Mouse (Mus musculus) MEL (cell line): Measurements from ENCODE around the gene Tbxas1. TPM values are rescaled to one million over a fixed set of nuclear protein-coding genes. Genes with fewer than 3 reads are reported as not detected.

Source experiments
- DNase-seq: peaks from one replicate; pipeline ENCODE4 v3.0.0; 2011; ENCODE audit warnings: low read depth, low spot score
- H3K27ac ChIP-seq: 2 replicates; pipeline ENCODE4 v1.5.1; 2012; ENCODE audit warnings: low read depth, mild to moderate bottlenecking, control low read depth, low read length, moderate library complexity; ENCODE audit not compliant: control insufficient read depth
- H3K27me3 ChIP-seq, 2 experiments: fragments of 150-350 bp in 1 of 2; sonication (generic) in 1 of 2; 2 replicates each; pipeline ENCODE4 v1.6.1; 2012; ENCODE audit warnings: low read length in 2 of 2, mild to moderate bottlenecking in 2 of 2, improper control_type of control experiment in 1 of 2, moderate library complexity in 1 of 2; ENCODE audit not compliant: insufficient read depth in 2 of 2, control insufficient read depth in 1 of 2
- H3K36me3 ChIP-seq, 2 experiments: 2 replicates each; pipeline ENCODE4 v1.6.1; 2012 to 2014; ENCODE audit warnings: low read length in 2 of 2, improper control_type of control experiment in 1 of 2, inconsistent platforms in 1 of 2, mild to moderate bottlenecking in 1 of 2; ENCODE audit not compliant: insufficient read depth in 2 of 2, control insufficient read depth in 1 of 2
- H3K4me1 ChIP-seq, 2 experiments: fragments of 150-350 bp in 1 of 2; sonication (generic) in 1 of 2; 2 replicates each; pipeline ENCODE4 v1.6.1; 2012; ENCODE audit warnings: low read length in 2 of 2, improper control_type of control experiment in 1 of 2, mild to moderate bottlenecking in 1 of 2; ENCODE audit not compliant: insufficient read depth in 2 of 2, control insufficient read depth in 1 of 2
- H3K4me3 ChIP-seq, 2 experiments: fragments of 150-350 bp in 1 of 2; sonication (generic) in 1 of 2; 2 replicates each; pipeline ENCODE4 v1.5.1; 2012; ENCODE audit warnings: low read depth in 2 of 2, low read length in 2 of 2, mild to moderate bottlenecking in 2 of 2, moderate library complexity in 2 of 2, control low read depth in 1 of 2, improper control_type of control experiment in 1 of 2; ENCODE audit not compliant: control insufficient read depth in 1 of 2, insufficient read depth in 1 of 2
- H3K79me2 ChIP-seq: 2 replicates; pipeline ENCODE4 v1.6.1; 2012; ENCODE audit warnings: mild to moderate bottlenecking, low read length, moderate library complexity; ENCODE audit not compliant: control insufficient read depth, poor library complexity, insufficient read depth
- H3K9ac ChIP-seq: 2 replicates; pipeline ENCODE4 v1.6.1; 2012; ENCODE audit warnings: low read depth, mild to moderate bottlenecking, control low read depth, low read length, moderate library complexity; ENCODE audit not compliant: control insufficient read depth, poor library complexity, severe bottlenecking
- H3K9me3 ChIP-seq: fragments of 150-350 bp; sonication (generic); replicated peaks from 2 replicates; pipeline ENCODE4 v1.6.1; 2012; ENCODE audit warnings: mild to moderate bottlenecking, low read length, improper control_type of control experiment, moderate library complexity; ENCODE audit not compliant: insufficient read depth
- BHLHE40 ChIP-seq: IDR thresholded peaks from 2 replicates; pipeline ENCODE4 v1.6.1; 2012; ENCODE audit warnings: low read depth, mild to moderate bottlenecking, inconsistent platforms, low read length, improper control_type of control experiment, borderline replicate concordance
- CHD1 ChIP-seq: IDR thresholded peaks from 2 replicates; pipeline ENCODE4 v1.6.1; 2012; ENCODE audit warnings: low read depth, mild to moderate bottlenecking, inconsistent platforms, low read length, improper control_type of control experiment
- CTCF ChIP-seq, 3 experiments: IDR thresholded peaks in 2 of 3; conservative IDR thresholded peaks in 1 of 3; 2 replicates each; pipeline ENCODE4 v1.5.1; 2011 to 2012; ENCODE audit warnings: low read length in 3 of 3, low read depth in 2 of 3, mild to moderate bottlenecking in 2 of 3, improper control_type of control experiment in 1 of 3, inconsistent platforms in 1 of 3, mixed read lengths in 1 of 3, moderate library complexity in 1 of 3; ENCODE audit not compliant: control insufficient read depth in 1 of 3, insufficient read depth in 1 of 3, poor library complexity in 1 of 3, severe bottlenecking in 1 of 3
- EP300 ChIP-seq, 2 experiments: IDR thresholded peaks; 2 replicates each; pipeline ENCODE4 v1.6.1; 2011; ENCODE audit warnings: improper control_type of control experiment in 2 of 2, low read length in 2 of 2, low read depth in 1 of 2, mild to moderate bottlenecking in 1 of 2
- ETS1 ChIP-seq: IDR thresholded peaks from 2 replicates; pipeline ENCODE4 v1.6.1; 2012; ENCODE audit warnings: low read depth, mild to moderate bottlenecking, inconsistent platforms, low read length, improper control_type of control experiment, moderate library complexity
- GABPA ChIP-seq: IDR thresholded peaks from 2 replicates; pipeline ENCODE4 v1.6.1; 2012; ENCODE audit warnings: low read depth, mild to moderate bottlenecking, inconsistent platforms, low read length, improper control_type of control experiment, moderate library complexity
- JUND ChIP-seq: IDR thresholded peaks from 2 replicates; pipeline ENCODE4 v1.6.1; 2011; ENCODE audit warnings: low read depth, mild to moderate bottlenecking, improper control_type of control experiment, low read length
- MAX ChIP-seq: IDR thresholded peaks from 2 replicates; pipeline ENCODE4 v1.6.1; 2011; ENCODE audit warnings: low read length, improper control_type of control experiment
- NRF1 ChIP-seq: IDR thresholded peaks from 2 replicates; pipeline ENCODE4 v1.6.1; 2014; ENCODE audit warnings: low read depth, mild to moderate bottlenecking, inconsistent platforms, low read length, improper control_type of control experiment, moderate library complexity; ENCODE audit not compliant: poor library complexity, insufficient read depth, severe bottlenecking
- POLR2AphosphoS2 ChIP-seq: IDR thresholded peaks from 2 replicates; pipeline ENCODE4 v1.6.1; 2011; ENCODE audit warnings: low read length, improper control_type of control experiment
- POLR2AphosphoS5 ChIP-seq: IDR thresholded peaks from 2 replicates; pipeline ENCODE4 v1.6.1; 2012; ENCODE audit warnings: low read depth, borderline replicate concordance, mild to moderate bottlenecking, inconsistent platforms, low read length, moderate library complexity, mixed read lengths
- RCOR1 ChIP-seq: IDR thresholded peaks from 2 replicates; pipeline ENCODE4 v1.6.1; 2012; ENCODE audit warnings: low read depth, mild to moderate bottlenecking, inconsistent platforms, low read length, improper control_type of control experiment
- SIN3A ChIP-seq: IDR thresholded peaks from 2 replicates; pipeline ENCODE4 v1.6.1; 2012; ENCODE audit warnings: low read length, improper control_type of control experiment, inconsistent platforms
- TAL1 ChIP-seq: IDR thresholded peaks from 2 replicates; pipeline ENCODE4 v1.6.1; 2012; ENCODE audit warnings: mild to moderate bottlenecking, inconsistent platforms, low read length, moderate library complexity, mixed read lengths
- TBP ChIP-seq: IDR thresholded peaks from 2 replicates; pipeline ENCODE4 v1.8.0; 2011; ENCODE audit warnings: low read depth, low read length, improper control_type of control experiment
- ZKSCAN1 ChIP-seq: IDR thresholded peaks from 2 replicates; pipeline ENCODE4 v1.6.1; 2012; ENCODE audit warnings: low read depth, mild to moderate bottlenecking, inconsistent platforms, low read length, improper control_type of control experiment, moderate library complexity
- ZMIZ1 ChIP-seq: IDR thresholded peaks from 2 replicates; pipeline ENCODE4 v1.6.1; 2012; ENCODE audit warnings: low read depth, mild to moderate bottlenecking, inconsistent platforms, low read length, improper control_type of control experiment, moderate library complexity
- polyA plus RNA-seq, 2 experiments: library from polyadenylated mRNA; stranded (reverse) in 1 of 2; unstranded in 1 of 2; fragments of >175 nt in 1 of 2; fragments of >200 nt in 1 of 2; gene quantifications; 2 replicates each; pipeline versions ENCODE4 v1.2.1 to v1.2.4; 2012; ENCODE audit warnings: low replicate concordance in 2 of 2, low read depth in 1 of 2; ENCODE audit not compliant: insufficient read length in 2 of 2, insufficient read depth in 1 of 2, missing spikeins in 1 of 2
- total RNA-seq: library from RNA; depleted of rRNA; stranded (reverse); fragments of 300-350 nt; gene quantifications from 2 replicates; pipeline ENCODE4 v1.2.3, GENCODE M21; 2012

The Tbxas1 gene
- total and polyA plus RNA-seq, 3 experiments, result 0.54 to 2.7 TPM; not detected in 1

DNA sequence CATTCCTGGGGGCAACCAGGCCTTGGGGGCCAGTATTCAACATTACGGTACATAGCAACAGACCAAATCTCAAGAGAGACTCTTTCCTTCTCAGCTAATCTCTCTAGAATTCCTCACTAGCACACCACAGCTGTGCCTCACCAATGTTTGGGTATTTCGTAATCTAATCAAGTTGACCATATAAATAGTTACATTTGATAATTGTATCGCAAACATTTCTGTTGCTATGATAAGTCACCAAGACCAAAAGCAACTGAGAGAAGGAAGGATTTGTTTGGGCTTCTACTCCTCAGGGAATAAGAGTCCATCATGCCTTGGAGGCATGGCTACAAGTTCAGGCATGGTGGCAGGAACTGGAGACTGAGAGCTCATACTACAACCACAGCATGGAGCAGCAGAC is 67.6 kb downstream of the Tbxas1 start:
- H3K27ac ChIP-seq, result no peak overlapping the region
- H3K79me2 ChIP-seq, result no peaks in the 10 kb centered on the region
- DNase-seq, result no peak
- no peaks in the 10 kb centered on the region for H3K9me3 ChIP-seq
- H3K4me1 ChIP-seq, result peaks cover 0 to 19% of the 10 kb centered on the region in 2 experiments; a peak in 2 of 4 replicates
- H3K27me3 ChIP-seq, result no peaks in the 10 kb centered on the region
- H3K36me3 ChIP-seq, result peaks cover 0 to 4% of the 10 kb centered on the region in 2 experiments; a peak in 2 of 4 replicates
- H3K9ac ChIP-seq, result no peak overlapping the region
- no peak for TF ChIP-seq ZKSCAN1
- TF ChIP-seq MAX, result no peak
- no peak for TF ChIP-seq ZMIZ1
- no peak overlapping the region for H3K4me3 ChIP-seq

DNA sequence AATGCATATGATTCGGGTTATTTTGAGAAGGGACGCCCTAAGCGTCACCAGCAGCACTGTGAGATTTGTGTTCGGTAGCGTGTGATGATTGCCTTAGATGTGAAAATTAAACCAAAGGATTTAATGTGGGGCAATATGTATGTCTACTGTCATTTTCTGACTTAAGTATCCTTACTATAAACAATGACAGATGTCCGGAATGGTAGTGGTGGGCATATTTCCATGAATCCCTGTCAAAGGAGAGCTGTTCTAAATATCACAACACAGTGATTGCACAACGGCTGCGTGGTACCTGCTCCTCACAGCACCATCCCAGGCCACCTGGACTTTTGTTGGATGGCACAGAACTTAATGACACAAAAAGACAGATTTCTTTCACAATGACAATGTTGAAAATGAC is 69.2 kb downstream of the Tbxas1 start:
- H3K4me1 ChIP-seq, result peaks cover 0 to 9% of the 10 kb centered on the region in 2 experiments; a peak in 2 of 4 replicates
- TF ChIP-seq SIN3A, result no peak
- no peak for TF ChIP-seq ETS1
- no peak for TF ChIP-seq POLR2AphosphoS5
- TF ChIP-seq JUND, result no peak
- no peak for TF ChIP-seq EP300 (IDR thresholded peaks at IDR 0.05; ENCODE audit: low read depth in 1 of 2, low read length in 2 of 2)
- TF ChIP-seq ZMIZ1, result no peak
- no peak for TF ChIP-seq TBP
- TF ChIP-seq CTCF (IDR thresholded peaks at IDR 0.05 in 2 of 3, conservative IDR thresholded peaks at IDR 0.05 in 1 of 3; ENCODE audit: control insufficient read depth in 1 of 3, insufficient read depth in 1 of 3, low read depth in 2 of 3, low read length in 3 of 3, poor library complexity in 1 of 3, severe bottlenecking in 1 of 3), result no peak
- no peak for TF ChIP-seq RCOR1
- no peak for TF ChIP-seq MAX
- no peak for TF ChIP-seq CHD1
- no peak for TF ChIP-seq GABPA
- no peak for TF ChIP-seq POLR2AphosphoS2
- no peak for TF ChIP-seq NRF1
- TF ChIP-seq TAL1, result no peak
- no peak for TF ChIP-seq BHLHE40

More for the DNA sequence above, 69.2 kb downstream of the Tbxas1 start:
- Histone ChIP-seq H3K27me3 (no peaks in the 10 kb centered on the region), H3K27ac (no peak overlapping the region), H3K9me3 (no peaks in the 10 kb centered on the region), H3K36me3 (peaks cover 0 to 4% of the 10 kb centered on the region in 2 experiments; a peak in 1 of 4 replicates), H3K4me3 (no peak overlapping the region), H3K79me2 (no peaks in the 10 kb centered on the region), H3K9ac (no peak overlapping the region)
- no peak for DNase-seq
